Mouse (Mus musculus) CD8-positive naive resting alpha-beta T cell, adult 2 months (primary cell): ENCODE results near the gene Gm11567.
"Not testable (repeated sequence)": the region's sequence is repeated elsewhere in the genome, so short reads cannot be mapped to it uniquely, and the experiment has no call there.

Experiments used
- DNase-seq, 2 experiments: peaks; one replicate each; pipeline ENCODE4 v3.0.0; 2022; ENCODE audit warnings: low read depth in 2 of 2, low spot score in 2 of 2

The Gm11567 gene

GRCm38 (mm10) chr11:99878887-99879286 is at the start of gene Gm11567:
Gene Gm11567, plus strand, starts transcription at chr11:99879187.
- DNase-seq, result not testable (repeated sequence)

- no peak for DNase-seq
Measured at GRCm38 (mm10) chr11:99837966-99838365, 41.0 kb upstream of the Gm11567 start, which contains the start of gene 2300003K06Rik. Gene 2300003K06Rik, minus strand, starts transcription at chr11:99838066.

- no peak for DNase-seq
Measured at GRCm38 (mm10) chr11:99842185-99842584, 36.8 kb upstream of the Gm11567 start.

- no peak for DNase-seq
Measured at GRCm38 (mm10) chr11:99846746-99847145, 32.2 kb upstream of the Gm11567 start.

GRCm38 (mm10) chr11:99851508-99851907 is 27.5 kb upstream of the Gm11567 start, which contains the start of gene Krtap4-16:
Gene Krtap4-16, minus strand, starts transcription at chr11:99851608.
- no peak for DNase-seq

GRCm38 (mm10) chr11:99854121-99854520 is 24.9 kb upstream of the Gm11567 start:
- no peak for DNase-seq

GRCm38 (mm10) chr11:99857617-99858016 is 21.4 kb upstream of the Gm11567 start, which contains the start of gene Gm11568:
Gene Gm11568, plus strand, starts transcription at chr11:99857917.
- no peak for DNase-seq

- no peak for DNase-seq
Measured at GRCm38 (mm10) chr11:99858761-99859160, 20.2 kb upstream of the Gm11567 start.

- not testable (repeated sequence) for DNase-seq
Measured at GRCm38 (mm10) chr11:99864176-99864575, 14.8 kb upstream of the Gm11567 start, which contains the start of gene Gm11559. Gene Gm11559, plus strand, starts transcription at chr11:99864476.

GRCm38 (mm10) chr11:99873089-99873488 is 5.9 kb upstream of the Gm11567 start, which contains the start of gene Krtap9-1:
Gene Krtap9-1, plus strand, starts transcription at chr11:99873389.
- not testable (repeated sequence) for DNase-seq

GRCm38 (mm10) chr11:99907620-99908019 is 28.6 kb downstream of the Gm11567 start, which contains the start of gene Krtap31-1:
Gene Krtap31-1, plus strand, starts transcription at chr11:99907920.
- DNase-seq, result no peak

- no peak for DNase-seq
Measured at GRCm38 (mm10) chr11:99914451-99914850, 35.5 kb downstream of the Gm11567 start, which contains the start of gene Gm11565. Gene Gm11565, plus strand, starts transcription at chr11:99914751.
